Mouse (Mus musculus) embryonic facial prominence, embryonic 14.5 days (tissue): ENCODE data around the gene Lypd4. TPM values are rescaled to one million over a fixed set of nuclear protein-coding genes. Genes with fewer than 3 reads are reported as not detected.
"Not testable (repeated sequence)": the region's sequence is repeated elsewhere in the genome, so short reads cannot be mapped to it uniquely, and the experiment has no call there.

Experiments
- ATAC-seq: fragments of 200-750 bp; cut with Nextera tagmentation; 2 replicates; pipeline ENCODE4 v1.8.0; 2017; ENCODE audit warnings: low read depth, moderate number of reproducible peaks, moderate TSS enrichment
- DNase-seq: peaks from one replicate; pipeline ENCODE4 v3.0.0-alpha.2; 2015; ENCODE audit warnings: low spot score
- H3K27ac ChIP-seq: fragments of 300-500 bp; sonication (generic); replicated peaks from 2 replicates; pipeline ENCODE4 v1.5.1; 2014; ENCODE audit warnings: low read depth, mild to moderate bottlenecking, low read length, moderate library complexity
- H3K27me3 ChIP-seq: fragments of 300-500 bp; sonication (generic); replicated peaks from 2 replicates; pipeline ENCODE4 v1.6.1; 2014; ENCODE audit warnings: low read length; ENCODE audit not compliant: control insufficient read depth, insufficient read depth
- H3K36me3 ChIP-seq: fragments of 300-500 bp; sonication (generic); 2 replicates; pipeline ENCODE4 v1.6.1; 2014; ENCODE audit warnings: low read length, mixed read lengths; ENCODE audit not compliant: control insufficient read depth, insufficient read depth
- H3K4me1 ChIP-seq: fragments of 300-500 bp; sonication (generic); 2 replicates; pipeline ENCODE4 v1.6.1; 2014; ENCODE audit warnings: antibody characterized with exemption, low read length; ENCODE audit not compliant: control insufficient read depth, insufficient read depth
- H3K4me2 ChIP-seq: fragments of 300-500 bp; sonication (generic); 2 replicates; pipeline ENCODE4 v1.6.1; 2014; ENCODE audit warnings: low read depth, mild to moderate bottlenecking, low read length, moderate library complexity, mixed read lengths
- H3K4me3 ChIP-seq: fragments of 300-500 bp; sonication (generic); 2 replicates; pipeline ENCODE4 v1.5.1; 2014; ENCODE audit warnings: low read depth, mild to moderate bottlenecking, low read length
- H3K9ac ChIP-seq: fragments of 300-500 bp; sonication (generic); 2 replicates; pipeline ENCODE4 v1.6.1; 2014; ENCODE audit warnings: low read depth, mild to moderate bottlenecking, low read length, moderate library complexity, mixed read lengths
- H3K9me3 ChIP-seq: fragments of 300-500 bp; sonication (generic); 2 replicates; pipeline ENCODE4 v1.6.1; 2016; ENCODE audit warnings: low read length; ENCODE audit not compliant: control insufficient read depth
- WGBS: fragments of 180-500 bp; shearing (Covaris S2); extraction: QIAGEN DNeasy Blood & Tissue Kit; methylation state at CpG from one replicate; pipeline ENCODE4 v1.1.7; 2014; 5-methylcytosine and 5-hydroxymethylcytosine counted together
- polyA plus RNA-seq: library from polyadenylated mRNA; unstranded; fragments of >200 nt; fragmentation: Nextera tagmentation; extraction: Ambion mirVana; gene quantifications from 2 replicates; pipeline ENCODE4 v1.2.1, GENCODE M21; 2014

The Lypd4 gene
- polyA plus RNA-seq, 1 experiment from 2014 or later: not detected

- peak within 1 kb of the TSS; percentile 89 for H3K9ac ChIP-seq
- peak within 1 kb of the TSS; percentile 79 for H3K27ac ChIP-seq
- peak; percentile 75 for DNase-seq
- H3K36me3 ChIP-seq: no peaks in the 10 kb centered on the region; the same call in 1 of the 2 replicates
- peak within 1 kb of the TSS; percentile 78 for H3K4me3 ChIP-seq
- H3K27me3 ChIP-seq: no peaks in the 10 kb centered on the region
- H3K4me2 ChIP-seq: peak within 1 kb of the TSS; percentile 68
- WGBS: 9% methylated on average over 39 of the region's 68 CpGs
- H3K4me1 ChIP-seq: peaks cover 28% of the 10 kb centered on the region
- no peak for ATAC-seq
- H3K9me3 ChIP-seq: no peaks in the 10 kb centered on the region
These were observed 33.1 kb upstream of the Lypd4 start, which contains the start of gene Arhgef1 for GRCm38 (mm10) chr7:24902630-24903443. Arhgef1 (plus strand) TSS chr7:24902912.

- Histone ChIP-seq H3K27me3 (no peaks in the 10 kb centered on the region), H3K9ac (peak overlapping the region; percentile 89), H3K36me3 (no peaks in the 10 kb centered on the region; the same call in 1 of the 2 replicates), H3K27ac (peak overlapping the region; percentile 79), H3K4me2 (peak overlapping the region; percentile 68), H3K4me3 (peak overlapping the region; percentile 78), H3K4me1 (peaks cover 24% of the 10 kb centered on the region), H3K9me3 (no peaks in the 10 kb centered on the region)
- ATAC-seq: no peak
- 63% methylated on average over 2 of the region's 2 CpGs for WGBS
- DNase-seq: no peak
These were observed 32.5 kb upstream of the Lypd4 start for GRCm38 (mm10) chr7:24902264-24902629.

GRCm38 (mm10) chr7:24901842-24902241 is 32.1 kb upstream of the Lypd4 start:
- Histone ChIP-seq H3K9ac (peak overlapping the region; percentile 89), H3K4me1 (peaks cover 20% of the 10 kb centered on the region), H3K27ac (peak overlapping the region; percentile 79; the same call in 1 of the 2 replicates), H3K27me3 (no peaks in the 10 kb centered on the region), H3K4me3 (peak overlapping the region; percentile 78), H3K36me3 (no peaks in the 10 kb centered on the region; the same call in 1 of the 2 replicates), H3K9me3 (no peaks in the 10 kb centered on the region), H3K4me2 (peak overlapping the region; percentile 68)
- WGBS: 63% methylated on average over 1 of the region's 1 CpGs
- ATAC-seq: no peak
- no peak for DNase-seq

GRCm38 (mm10) chr7:24901114-24901513 is 31.4 kb upstream of the Lypd4 start:
- Histone ChIP-seq H3K36me3 (no peaks in the 10 kb centered on the region; the same call in 1 of the 2 replicates), H3K9me3 (no peaks in the 10 kb centered on the region), H3K4me1 (peaks cover 15% of the 10 kb centered on the region), H3K9ac (no peak overlapping the region), H3K4me3 (no peak overlapping the region), H3K27ac (no peak overlapping the region), H3K4me2 (no peak overlapping the region), H3K27me3 (no peaks in the 10 kb centered on the region)
- DNase-seq: no peak
- WGBS: 71% methylated on average over 6 of the region's 6 CpGs
- no peak for ATAC-seq

- no peaks in the 10 kb centered on the region for H3K27me3 ChIP-seq
- no peaks in the 10 kb centered on the region for H3K9me3 ChIP-seq
- no peak for ATAC-seq
- H3K36me3 ChIP-seq: no peaks in the 10 kb centered on the region
- H3K27ac ChIP-seq: no peak overlapping the region
- no peak for DNase-seq
- H3K4me3 ChIP-seq: no peak overlapping the region
- WGBS: 80% methylated on average over 5 of the region's 5 CpGs
- peaks cover 7% of the 10 kb centered on the region; the same call in 1 of the 2 replicates for H3K4me1 ChIP-seq
- no peak overlapping the region for H3K9ac ChIP-seq
- no peak overlapping the region for H3K4me2 ChIP-seq
These were observed 28.2 kb upstream of the Lypd4 start for GRCm38 (mm10) chr7:24897959-24898358.

- WGBS: 47% methylated on average over 11 of the region's 12 CpGs
- no peak within 1 kb of the TSS for H3K4me3 ChIP-seq
- ATAC-seq: no peak
- peaks cover 4% of the 10 kb centered on the region; the same call in 1 of the 2 replicates for H3K4me1 ChIP-seq
- no peak within 1 kb of the TSS for H3K9ac ChIP-seq
- H3K27me3 ChIP-seq: no peaks in the 10 kb centered on the region
- no peak within 1 kb of the TSS for H3K27ac ChIP-seq
- no peak for DNase-seq
- no peak within 1 kb of the TSS for H3K4me2 ChIP-seq
- no peaks in the 10 kb centered on the region for H3K9me3 ChIP-seq
- H3K36me3 ChIP-seq: no peaks in the 10 kb centered on the region
These were observed 27.5 kb upstream of the Lypd4 start, which contains the start of gene Cd79a for GRCm38 (mm10) chr7:24897224-24897623. Cd79a (plus strand) TSS chr7:24897381.

- Histone ChIP-seq H3K36me3 (peaks cover 3% of the 10 kb centered on the region), H3K27me3 (no peaks in the 10 kb centered on the region), H3K4me1 (no peaks in the 10 kb centered on the region), H3K4me2 (no peak overlapping the region), H3K4me3 (no peak overlapping the region), H3K27ac (no peak overlapping the region), H3K9me3 (no peaks in the 10 kb centered on the region), H3K9ac (no peak overlapping the region)
- ATAC-seq: no peak
- WGBS: 86% methylated on average over 8 of the region's 8 CpGs
- DNase-seq: no peak
These were observed 26.5 kb upstream of the Lypd4 start for GRCm38 (mm10) chr7:24896269-24896668.

GRCm38 (mm10) chr7:24895749-24896148 is 26.0 kb upstream of the Lypd4 start:
- 92% methylated on average over 2 of the region's 2 CpGs for WGBS
- not testable (repeated sequence) for H3K9ac ChIP-seq, H3K9me3 ChIP-seq, H3K4me1 ChIP-seq, H3K4me3 ChIP-seq, H3K4me2 ChIP-seq, ATAC-seq, H3K36me3 ChIP-seq, DNase-seq, H3K27me3 ChIP-seq, H3K27ac ChIP-seq
